Mouse (Mus musculus) neural tube, embryonic 12.5 days (tissue): ENCODE measurements around the gene Zranb1. TPM values are rescaled to one million over a fixed set of nuclear protein-coding genes. Genes with fewer than 3 reads are reported as not detected.

Experiments
- ATAC-seq: fragments of 200-750 bp; cut with Nextera tagmentation; 2 replicates; pipeline ENCODE4 v1.8.0; 2017; ENCODE audit warnings: low read depth, mild to moderate bottlenecking, moderate TSS enrichment, moderate library complexity; ENCODE audit not compliant: low FRiP score
- H3K27ac ChIP-seq: fragments of 300-500 bp; sonication (generic); 2 replicates; pipeline ENCODE4 v1.5.1; 2016
- H3K27me3 ChIP-seq: fragments of 300-500 bp; sonication (generic); replicated peaks from 2 replicates; pipeline ENCODE4 v1.6.1; 2016; ENCODE audit warnings: mild to moderate bottlenecking
- H3K36me3 ChIP-seq: fragments of 300-500 bp; sonication (generic); 2 replicates; pipeline ENCODE4 v1.6.1; 2016; ENCODE audit warnings: mild to moderate bottlenecking
- H3K4me1 ChIP-seq: fragments of 300-500 bp; sonication (generic); 2 replicates; pipeline ENCODE4 v1.6.1; 2016
- H3K4me2 ChIP-seq: fragments of 300-500 bp; sonication (generic); replicated peaks from 2 replicates; pipeline ENCODE4 v1.6.1; 2016; ENCODE audit warnings: mild to moderate bottlenecking
- H3K4me3 ChIP-seq: fragments of 300-500 bp; sonication (generic); 2 replicates; pipeline ENCODE4 v1.5.1; 2016
- H3K9ac ChIP-seq: fragments of 300-500 bp; sonication (generic); 2 replicates; pipeline ENCODE4 v1.6.1; 2016; ENCODE audit warnings: mild to moderate bottlenecking
- H3K9me3 ChIP-seq: fragments of 300-500 bp; sonication (generic); 2 replicates; pipeline ENCODE4 v1.6.1; 2016; ENCODE audit warnings: mild to moderate bottlenecking
- WGBS: fragments of 180-500 bp; shearing (Covaris S2); methylation state at CpG from one replicate; pipeline ENCODE4 v1.1.7; 2016; 5-methylcytosine and 5-hydroxymethylcytosine counted together
- polyA plus RNA-seq: library from polyadenylated mRNA; unstranded; fragments of >200 nt; fragmentation: Nextera tagmentation; extraction: Ambion mirVana; gene quantifications from 2 replicates; pipeline ENCODE4 v1.2.1, GENCODE M21; 2016

Gene Zranb1
- polyA plus RNA-seq, 1 experiment from 2014 or later, result 19.7 TPM

GRCm38 (mm10) chr7:132992967-132993615 lies 62.1 kb downstream of the Zranb1 start:
- Histone ChIP-seq H3K27ac (no peak overlapping the region), H3K4me2 (no peak overlapping the region), H3K4me1 (no peaks in the 10 kb centered on the region), H3K4me3 (no peak overlapping the region), H3K9me3 (no peaks in the 10 kb centered on the region), H3K36me3 (peaks cover 78% of the 10 kb centered on the region), H3K9ac (no peak overlapping the region), H3K27me3 (no peaks in the 10 kb centered on the region)
- 89% methylated on average over 9 of the region's 9 CpGs for WGBS
- no peak for ATAC-seq

GRCm38 (mm10) chr7:132994120-132994519 lies 63.2 kb downstream of the Zranb1 start:
- WGBS, result 93% methylated on average over 8 of the region's 8 CpGs
- Histone ChIP-seq H3K9ac (no peak overlapping the region), H3K4me3 (no peak overlapping the region), H3K27ac (no peak overlapping the region), H3K9me3 (no peaks in the 10 kb centered on the region), H3K27me3 (no peaks in the 10 kb centered on the region), H3K4me1 (no peaks in the 10 kb centered on the region), H3K4me2 (no peak overlapping the region), H3K36me3 (peaks cover 78% of the 10 kb centered on the region)
- ATAC-seq, result no peak

GRCm38 (mm10) chr7:132994628-132995191 lies 63.8 kb downstream of the Zranb1 start:
- ATAC-seq, result no peak
- no peak overlapping the region for H3K4me3 ChIP-seq
- H3K36me3 ChIP-seq, result peaks cover 78% of the 10 kb centered on the region
- H3K27ac ChIP-seq, result no peak overlapping the region
- H3K4me2 ChIP-seq, result no peak overlapping the region
- no peaks in the 10 kb centered on the region for H3K4me1 ChIP-seq
- no peaks in the 10 kb centered on the region for H3K27me3 ChIP-seq
- no peak overlapping the region for H3K9ac ChIP-seq
- WGBS, result 79% methylated on average over 6 of the region's 6 CpGs
- no peaks in the 10 kb centered on the region for H3K9me3 ChIP-seq

- H3K9ac ChIP-seq, result no peak overlapping the region
- 91% methylated on average over 5 of the region's 5 CpGs for WGBS
- ATAC-seq, result no peak
These were observed 65.4 kb downstream of the Zranb1 start for GRCm38 (mm10) chr7:132996391-132996790.

GRCm38 (mm10) chr7:132998639-132999038 lies 67.7 kb downstream of the Zranb1 start:
- Histone ChIP-seq H3K4me3 (no peak overlapping the region), H3K27ac (no peak overlapping the region), H3K4me1 (no peaks in the 10 kb centered on the region; the same call in 1 of the 2 replicates), H3K4me2 (no peak overlapping the region), H3K9ac (no peak overlapping the region), H3K27me3 (no peaks in the 10 kb centered on the region), H3K9me3 (no peaks in the 10 kb centered on the region), H3K36me3 (peaks cover 64% of the 10 kb centered on the region)
- no peak for ATAC-seq
- WGBS, result 96% methylated on average over 12 of the region's 12 CpGs

More at GRCm38 (mm10) chr7:132996391-132996790, 65.4 kb downstream of the Zranb1 start:
- Histone ChIP-seq H3K36me3 (peaks cover 62% of the 10 kb centered on the region), H3K4me1 (no peaks in the 10 kb centered on the region), H3K27me3 (no peaks in the 10 kb centered on the region), H3K27ac (no peak overlapping the region), H3K4me2 (no peak overlapping the region), H3K4me3 (no peak overlapping the region), H3K9me3 (no peaks in the 10 kb centered on the region)

- peaks cover 1% of the 10 kb centered on the region; the same call in 1 of the 2 replicates for H3K4me1 ChIP-seq
- H3K27me3 ChIP-seq, result no peaks in the 10 kb centered on the region
- no peak overlapping the region for H3K27ac ChIP-seq
- no peak overlapping the region for H3K9ac ChIP-seq
- H3K4me2 ChIP-seq, result no peak overlapping the region
- WGBS, result 97% methylated on average over 11 of the region's 11 CpGs
- no peaks in the 10 kb centered on the region for H3K9me3 ChIP-seq
- H3K36me3 ChIP-seq, result peaks cover 61% of the 10 kb centered on the region
- ATAC-seq, result no peak
- H3K4me3 ChIP-seq, result no peak overlapping the region
These were observed 68.1 kb downstream of the Zranb1 start for GRCm38 (mm10) chr7:132999061-132999460.

GRCm38 (mm10) chr7:133001388-133001787 lies 70.4 kb downstream of the Zranb1 start:
- no peak overlapping the region for H3K4me3 ChIP-seq
- H3K36me3 ChIP-seq, result peaks cover 44% of the 10 kb centered on the region
- no peaks in the 10 kb centered on the region for H3K9me3 ChIP-seq
- H3K4me2 ChIP-seq, result no peak overlapping the region
- 92% methylated on average over 3 of the region's 3 CpGs for WGBS
- H3K9ac ChIP-seq, result no peak overlapping the region
- peaks cover 8% of the 10 kb centered on the region for H3K4me1 ChIP-seq
- H3K27ac ChIP-seq, result no peak overlapping the region
- no peak for ATAC-seq
- no peaks in the 10 kb centered on the region for H3K27me3 ChIP-seq

GRCm38 (mm10) chr7:133002271-133002670 lies 71.3 kb downstream of the Zranb1 start:
- WGBS, result 90% methylated on average over 6 of the region's 6 CpGs
- Histone ChIP-seq H3K9me3 (no peaks in the 10 kb centered on the region), H3K9ac (no peak overlapping the region), H3K36me3 (peaks cover 35% of the 10 kb centered on the region), H3K27ac (no peak overlapping the region), H3K27me3 (no peaks in the 10 kb centered on the region), H3K4me1 (peaks cover 9% of the 10 kb centered on the region), H3K4me2 (no peak overlapping the region), H3K4me3 (no peak overlapping the region)
- ATAC-seq, result no peak

- H3K9ac ChIP-seq, result no peak overlapping the region
- peaks cover 24% of the 10 kb centered on the region for H3K36me3 ChIP-seq
- H3K27me3 ChIP-seq, result no peaks in the 10 kb centered on the region
- no peak overlapping the region for H3K27ac ChIP-seq
- ATAC-seq, result no peak
- no peak overlapping the region for H3K4me2 ChIP-seq
- H3K4me3 ChIP-seq, result no peak overlapping the region
- H3K9me3 ChIP-seq, result no peaks in the 10 kb centered on the region
- 42% methylated on average over 3 of the region's 3 CpGs for WGBS
- H3K4me1 ChIP-seq, result peaks cover 20% of the 10 kb centered on the region
These were observed 72.5 kb downstream of the Zranb1 start for GRCm38 (mm10) chr7:133003421-133003820.

- H3K4me3 ChIP-seq, result no peak overlapping the region
- H3K27me3 ChIP-seq, result no peaks in the 10 kb centered on the region
- WGBS, result 90% methylated on average over 7 of the region's 7 CpGs
- H3K9me3 ChIP-seq, result no peaks in the 10 kb centered on the region
- no peak overlapping the region for H3K9ac ChIP-seq
- peaks cover 34% of the 10 kb centered on the region for H3K4me1 ChIP-seq
- ATAC-seq, result no peak
- H3K27ac ChIP-seq, result no peak overlapping the region
- peaks cover 20% of the 10 kb centered on the region; the same call in 1 of the 2 replicates for H3K36me3 ChIP-seq
- H3K4me2 ChIP-seq, result no peak overlapping the region
These were observed 74.8 kb downstream of the Zranb1 start for GRCm38 (mm10) chr7:133005772-133006171.

GRCm38 (mm10) chr7:133007343-133007742 lies 76.4 kb downstream of the Zranb1 start:
- no peak overlapping the region for H3K27ac ChIP-seq
- H3K4me1 ChIP-seq, result peaks cover 46% of the 10 kb centered on the region
- H3K4me3 ChIP-seq, result no peak overlapping the region
- 84% methylated on average over 11 of the region's 11 CpGs for WGBS
- H3K4me2 ChIP-seq, result no peak overlapping the region
- no peaks in the 10 kb centered on the region for H3K27me3 ChIP-seq
- no peak overlapping the region for H3K9ac ChIP-seq
- H3K9me3 ChIP-seq, result no peaks in the 10 kb centered on the region
- H3K36me3 ChIP-seq, result peaks cover 20% of the 10 kb centered on the region; the same call in 1 of the 2 replicates
- no peak for ATAC-seq

GRCm38 (mm10) chr7:133008663-133009062 lies 77.7 kb downstream of the Zranb1 start:
- Histone ChIP-seq H3K27me3 (no peaks in the 10 kb centered on the region), H3K4me1 (peaks cover 54% of the 10 kb centered on the region), H3K4me3 (no peak overlapping the region), H3K27ac (no peak overlapping the region), H3K9ac (no peak overlapping the region), H3K4me2 (no peak overlapping the region), H3K9me3 (no peaks in the 10 kb centered on the region), H3K36me3 (peaks cover 13% of the 10 kb centered on the region; the same call in 1 of the 2 replicates)
- WGBS, result 82% methylated on average over 4 of the region's 4 CpGs
- no peak for ATAC-seq

GRCm38 (mm10) chr7:133009676-133010075 lies 78.7 kb downstream of the Zranb1 start:
- H3K4me2 ChIP-seq, result no peak overlapping the region
- no peak overlapping the region for H3K9ac ChIP-seq
- no peaks in the 10 kb centered on the region for H3K27me3 ChIP-seq
- H3K36me3 ChIP-seq, result peaks cover 13% of the 10 kb centered on the region; the same call in 1 of the 2 replicates
- ATAC-seq, result no peak
- 89% methylated on average over 8 of the region's 8 CpGs for WGBS
- peaks cover 55% of the 10 kb centered on the region for H3K4me1 ChIP-seq
- H3K27ac ChIP-seq, result no peak overlapping the region
- H3K9me3 ChIP-seq, result no peaks in the 10 kb centered on the region
- H3K4me3 ChIP-seq, result no peak overlapping the region
